Mouse (Mus musculus) cerebellum, adult 2 months (tissue): ENCODE results near the gene Ndufs8. TPM values are rescaled to one million over a fixed set of nuclear protein-coding genes. Genes with fewer than 3 reads are reported as not detected.
A peak's percentile ranks its signal among the peaks of the same experiment; 100 is the strongest.

Experiments
- DNase-seq, 2 experiments: peaks; one replicate each; pipeline ENCODE4 v3.0.0; 2021
- H3K27ac ChIP-seq: fragments of 200-500 bp; 2 replicates; pipeline ENCODE4 v1.5.1; 2012; ENCODE audit warnings: low read length, control low read depth, inconsistent platforms; ENCODE audit not compliant: insufficient read depth
- H3K27me3 ChIP-seq: fragments of 200-500 bp; 2 replicates; pipeline ENCODE4 v1.6.1; 2012; ENCODE audit warnings: inconsistent platforms, mild to moderate bottlenecking, low read length, moderate library complexity; ENCODE audit not compliant: control insufficient read depth, insufficient read depth
- H3K4me1 ChIP-seq: fragments of 200-500 bp; 2 replicates; pipeline ENCODE4 v1.6.1; 2011; ENCODE audit warnings: low read length; ENCODE audit not compliant: control insufficient read depth, insufficient read depth
- H3K4me3 ChIP-seq: fragments of 200-500 bp; replicated peaks from 2 replicates; pipeline ENCODE3; 2011; ENCODE audit warnings: mild to moderate bottlenecking, low read depth, low read length, control low read depth; ENCODE audit not compliant: insufficient read depth
- CTCF ChIP-seq: fragments of 200-500 bp; IDR thresholded peaks from 2 replicates; pipeline ENCODE4 v1.5.1; 2011; ENCODE audit warnings: low read depth, mild to moderate bottlenecking, control low read depth, low read length, moderate library complexity, borderline replicate concordance; ENCODE audit not compliant: insufficient read depth
- POLR2A ChIP-seq: fragments of 200-500 bp; IDR thresholded peaks from 2 replicates; pipeline ENCODE4 v1.6.1; 2011; ENCODE audit warnings: low read length, control low read depth, borderline replicate concordance; ENCODE audit not compliant: insufficient read depth
- WGBS: fragments of 180-500 bp; shearing (Covaris S2); methylation state at CpG from one replicate; pipeline ENCODE4 v1.1.7; 2018; 5-methylcytosine and 5-hydroxymethylcytosine counted together
- polyA plus RNA-seq: library from polyadenylated mRNA; depleted of rRNA; stranded (reverse); fragments of >200 nt; gene quantifications from 2 replicates; pipeline ENCODE4 v1.2.3, GENCODE M21; 2012; rRNA removed

Gene Ndufs8
- polyA plus RNA-seq, 1 experiment, result 369 TPM

DNA sequence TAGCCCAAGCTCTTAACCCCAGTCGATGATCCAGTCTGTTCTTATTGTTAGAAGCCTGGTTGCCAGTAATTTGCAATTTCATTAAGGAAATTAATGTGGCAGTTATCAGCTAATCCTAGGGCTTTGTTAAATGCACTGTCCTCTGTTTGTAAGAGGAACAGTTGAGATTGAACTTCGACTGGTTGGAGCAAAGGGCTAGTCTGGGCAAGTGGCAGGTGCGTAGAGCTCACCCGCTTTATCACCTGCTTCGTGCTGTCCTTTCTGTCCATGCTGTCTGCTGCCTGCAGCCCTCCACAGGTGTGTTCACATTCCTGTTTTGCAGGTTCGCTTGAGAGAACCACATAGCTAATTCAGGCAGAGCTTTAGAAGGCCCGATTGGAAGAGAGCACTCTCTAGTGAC is 37.5 kb downstream of the Ndufs8 start:
- Histone ChIP-seq H3K4me1 (peaks cover 23% of the 10 kb centered on the region), H3K27ac (no peak overlapping the region), H3K27me3 (no peaks in the 10 kb centered on the region), H3K4me3 (no peak overlapping the region)
- WGBS, result 67% methylated on average over 7 of the region's 7 CpGs
- TF ChIP-seq CTCF, result no peak
- no peak for TF ChIP-seq POLR2A
- no peak for DNase-seq

DNA sequence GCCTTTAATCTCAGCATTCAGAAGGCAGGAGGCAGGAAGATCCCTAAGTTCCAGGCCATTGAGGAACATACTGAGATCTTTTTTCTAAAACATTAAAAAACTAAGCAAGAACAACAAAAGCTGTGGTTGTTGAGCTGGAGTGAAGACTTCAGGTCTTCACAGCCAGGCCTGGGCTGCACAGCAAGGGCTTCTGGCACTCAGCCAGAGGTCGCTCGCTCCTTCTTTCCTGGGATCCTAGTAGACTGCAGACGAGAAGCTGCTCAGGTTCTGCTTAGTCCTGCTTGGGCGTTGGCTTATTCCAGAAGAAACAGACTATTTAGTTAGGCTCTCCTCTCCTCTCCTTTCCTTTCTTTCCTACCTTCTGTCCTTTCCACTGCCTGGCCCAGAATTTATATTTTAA is 40.2 kb downstream of the Ndufs8 start:
- TF ChIP-seq POLR2A (no peak), CTCF (no peak)
- Histone ChIP-seq H3K4me3 (no peak overlapping the region), H3K27ac (no peak overlapping the region; the same call in 1 of the 2 replicates), H3K27me3 (no peaks in the 10 kb centered on the region), H3K4me1 (peaks cover 22% of the 10 kb centered on the region)
- 8% methylated on average over 4 of the region's 4 CpGs for WGBS
- DNase-seq, result peak; percentile 59

DNA sequence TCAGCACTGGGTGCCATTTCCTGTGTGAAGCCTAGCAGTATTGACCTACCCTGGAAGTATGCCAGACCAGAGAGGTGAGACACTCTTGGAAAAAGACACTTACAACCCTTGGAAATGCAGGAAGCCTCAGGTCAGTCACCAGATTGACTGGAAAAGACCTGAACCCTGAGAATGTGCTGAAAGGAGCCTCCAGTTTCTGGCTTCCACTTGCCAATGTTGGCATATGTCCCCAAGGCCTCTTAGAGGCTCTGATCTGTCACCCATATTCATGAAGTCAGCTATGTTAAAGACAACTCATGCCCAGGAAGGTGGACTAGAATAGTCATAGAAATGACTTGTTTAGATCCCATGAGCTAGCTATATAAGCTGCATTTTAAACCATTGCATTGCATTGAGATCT is 41.1 kb downstream of the Ndufs8 start:
- no peak overlapping the region for H3K27ac ChIP-seq
- no peak overlapping the region for H3K4me3 ChIP-seq
- TF ChIP-seq POLR2A (no peak), CTCF (no peak)
- H3K27me3 ChIP-seq, result no peaks in the 10 kb centered on the region
- H3K4me1 ChIP-seq, result peaks cover 22% of the 10 kb centered on the region
- DNase-seq, result no peak

DNA sequence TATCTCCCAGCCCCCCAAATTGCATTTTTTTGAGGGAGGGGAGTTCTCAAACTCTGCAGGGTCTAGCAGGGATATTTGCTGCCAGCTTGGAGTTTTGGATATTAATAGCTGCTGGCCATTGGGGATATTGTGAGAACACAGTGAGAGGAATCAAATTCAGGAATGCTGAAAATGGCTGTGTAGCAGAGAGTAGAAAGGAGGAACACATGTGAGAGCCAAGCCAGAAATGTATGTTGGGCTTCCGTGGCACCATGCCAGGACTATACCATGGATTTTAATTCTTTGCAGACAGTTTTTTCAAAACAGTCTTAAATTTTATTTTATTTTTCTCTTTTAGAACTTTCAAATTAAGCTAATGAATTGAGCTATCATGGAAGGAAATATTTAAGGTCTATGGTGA is 44.3 kb downstream of the Ndufs8 start:
- no peak for DNase-seq
- TF ChIP-seq CTCF (no peak), POLR2A (no peak)
- WGBS, result 55% methylated on average over 1 of the region's 1 CpGs
- H3K27ac ChIP-seq, result no peak overlapping the region
- peaks cover 10% of the 10 kb centered on the region for H3K4me1 ChIP-seq
- no peaks in the 10 kb centered on the region for H3K27me3 ChIP-seq
- no peak overlapping the region for H3K4me3 ChIP-seq

DNA sequence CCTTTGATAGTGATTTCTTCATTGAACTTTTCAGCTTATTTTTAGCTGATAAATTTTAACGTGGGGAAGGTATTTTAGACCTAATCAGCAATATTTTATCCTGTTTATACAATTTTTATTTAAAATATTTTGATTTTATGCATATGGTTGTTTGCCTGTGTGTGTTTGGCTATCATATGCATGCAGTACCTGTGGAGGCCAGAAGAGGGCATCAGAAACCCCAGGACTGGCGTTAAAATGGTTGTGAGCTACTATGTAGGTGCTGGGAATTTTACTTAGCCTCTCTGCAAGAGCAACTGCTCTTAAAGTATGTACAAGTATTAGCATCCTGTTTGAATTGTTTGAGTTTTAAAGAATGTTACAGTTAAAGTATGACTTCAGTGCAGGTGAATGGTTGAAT is 47.6 kb downstream of the Ndufs8 start:
- H3K4me1 ChIP-seq, result no peaks in the 10 kb centered on the region
- WGBS, result 87% methylated on average over 2 of the region's 2 CpGs
- H3K4me3 ChIP-seq, result no peak overlapping the region
- TF ChIP-seq CTCF (peak; percentile 21; the same call in 1 of the 2 replicates), POLR2A (no peak)
- no peaks in the 10 kb centered on the region for H3K27me3 ChIP-seq
- DNase-seq, result no peak
- no peak overlapping the region for H3K27ac ChIP-seq

DNA sequence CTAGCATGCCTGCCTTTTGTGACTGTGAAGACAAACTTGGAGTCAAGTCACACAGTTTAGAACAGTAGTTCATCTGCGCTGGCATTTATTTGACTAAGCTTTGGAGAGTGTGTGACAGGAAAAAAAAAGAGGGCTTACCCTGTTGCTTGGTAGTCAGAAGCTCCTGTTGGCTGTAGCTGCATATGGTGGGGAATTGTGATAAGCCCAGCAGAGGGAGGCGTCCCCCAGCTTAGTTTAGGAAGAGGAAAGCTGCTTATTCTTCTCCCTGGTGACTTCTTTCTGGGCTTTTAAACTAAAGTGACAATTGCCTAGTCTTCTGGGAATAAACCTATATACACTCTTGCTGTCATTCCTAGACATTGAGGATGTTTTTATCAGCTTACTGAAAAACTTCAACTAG is 49.9 kb downstream of the Ndufs8 start:
- peaks cover 4% of the 10 kb centered on the region; the same call in 1 of the 2 replicates for H3K4me1 ChIP-seq
- no peak for DNase-seq
- TF ChIP-seq CTCF, result no peak
- no peak for TF ChIP-seq POLR2A
- no peaks in the 10 kb centered on the region for H3K27me3 ChIP-seq
- 64% methylated on average over 2 of the region's 2 CpGs for WGBS
- no peak overlapping the region for H3K4me3 ChIP-seq
- no peak overlapping the region for H3K27ac ChIP-seq

Other genes with a start within 250 kb of the Ndufs8 start
- 3.8 and 3.9 TPM in 2 replicates for gene Lrp5, start 226.2 kb downstream of the Ndufs8 start, polyA plus RNA-seq
- gene 1810055G02Rik, start 204.5 kb downstream of the Ndufs8 start, polyA plus RNA-seq, result 37.2 and 38.2 TPM in 2 replicates
- gene Kmt5b, start 145.4 kb downstream of the Ndufs8 start, polyA plus RNA-seq, result 36.9 and 38.3 TPM in 2 replicates
- gene Chka, start 61.0 kb downstream of the Ndufs8 start, polyA plus RNA-seq, result 118 and 132 TPM in 2 replicates
- 29.9 and 32.3 TPM in 2 replicates for gene Tcirg1, start 5.6 kb downstream of the Ndufs8 start, polyA plus RNA-seq
- 7.0 and 8.0 TPM in 2 replicates for gene Aldh3b1, start 17.0 kb upstream of the Ndufs8 start, polyA plus RNA-seq
- gene Unc93b1, start 22.4 kb upstream of the Ndufs8 start, polyA plus RNA-seq, result 14.3 and 14.5 TPM in 2 replicates
- gene Aldh3b3, start 45.9 kb upstream of the Ndufs8 start, polyA plus RNA-seq, result 0.11 and 0.21 TPM in 2 replicates
- gene Aldh3b2, start 59.6 kb upstream of the Ndufs8 start, polyA plus RNA-seq, result 0.32 and 0.36 TPM in 2 replicates
- gene Acy3, start 73.8 kb upstream of the Ndufs8 start, polyA plus RNA-seq, result 9.7 and 10.8 TPM in 2 replicates
- 0.08 and 0.33 TPM in 2 replicates for gene Tbx10, start 80.0 kb upstream of the Ndufs8 start, polyA plus RNA-seq
- gene Nudt8, start 87.8 kb upstream of the Ndufs8 start, polyA plus RNA-seq, result 8.4 and 9.4 TPM in 2 replicates
- 4.8 and 5.5 TPM in 2 replicates for gene Gm49405, start 87.9 kb upstream of the Ndufs8 start, polyA plus RNA-seq
- 15.8 and 19.9 TPM in 2 replicates for gene Doc2g, start 90.5 kb upstream of the Ndufs8 start, polyA plus RNA-seq
- gene Ndufv1, start 100.0 kb upstream of the Ndufs8 start, polyA plus RNA-seq, result 331 and 332 TPM in 2 replicates
- gene Gstp1, start 125.2 kb upstream of the Ndufs8 start, polyA plus RNA-seq, result 517 and 561 TPM in 2 replicates
- gene Gstp2, start 133.2 kb upstream of the Ndufs8 start, polyA plus RNA-seq, result 8.0 and 10.0 TPM in 2 replicates
- gene Gstp3, start 146.8 kb upstream of the Ndufs8 start, polyA plus RNA-seq, result not detected in 2 replicates
- gene Cabp2, start 168.8 kb upstream of the Ndufs8 start, polyA plus RNA-seq, result 5.5 and 8.0 TPM in 2 replicates
- 88.7 and 97.0 TPM in 2 replicates for gene Cdk2ap2, start 184.4 kb upstream of the Ndufs8 start, polyA plus RNA-seq
- 568 and 602 TPM in 2 replicates for gene Pitpnm1, start 187.2 kb upstream of the Ndufs8 start, polyA plus RNA-seq
- gene Aip, start 213.1 kb upstream of the Ndufs8 start, polyA plus RNA-seq, result 207 and 209 TPM in 2 replicates
- gene Gpr152, start 227.0 kb upstream of the Ndufs8 start, polyA plus RNA-seq, result 0.11 and 0.13 TPM in 2 replicates
- 0.06 and 0.16 TPM in 2 replicates for gene Cabp4, start 231.3 kb upstream of the Ndufs8 start, polyA plus RNA-seq
- gene Coro1b, start 235.8 kb upstream of the Ndufs8 start, polyA plus RNA-seq, result 240 and 294 TPM in 2 replicates
- 0.98 and 1.2 TPM in 2 replicates for gene Ptprcap, start 240.8 kb upstream of the Ndufs8 start, polyA plus RNA-seq